Mouse (Mus musculus): ENCODE measurements at regions not wholly inside any gene's neighbourhood (a gene's known extent, or its start where the extent isn't known, plus 50 kb on each side); places are given as distances from the start of the nearest gene placed in this dataset.
"Not testable (repeated sequence)": the region's sequence is repeated elsewhere in the genome, so short reads cannot be mapped to it uniquely, and the experiment has no call there.

DNA sequence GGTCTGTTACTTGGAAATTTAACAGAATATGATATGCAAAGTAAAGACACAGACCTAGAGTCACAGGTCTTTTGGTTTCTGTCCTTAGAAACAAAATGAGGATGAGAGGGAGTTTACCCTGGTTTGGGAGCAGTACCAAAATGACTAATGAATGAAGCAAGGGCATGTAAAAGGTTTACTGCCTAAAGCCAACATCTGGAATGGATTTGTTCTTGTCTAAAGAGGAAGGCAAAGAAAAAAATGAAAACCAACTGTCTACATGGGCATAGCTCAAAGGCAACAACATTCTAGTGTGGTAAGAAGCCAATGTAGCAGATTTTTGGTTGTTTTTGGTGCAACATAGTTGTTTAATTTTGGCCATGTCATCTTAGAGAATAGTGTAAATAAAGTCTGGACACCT, 203.5 kb upstream of the Diaph2 start:
- no peak overlapping the region for H3K4me2 ChIP-seq (ENCODE audit: low read depth)
- H3K9ac ChIP-seq, result no peak overlapping the region
- no peaks in the 10 kb centered on the region for H3K36me3 ChIP-seq (ENCODE audit: insufficient read depth)
- TF ChIP-seq CTCF (IDR thresholded peaks at IDR 0.05; ENCODE audit: low read depth), result no peak
- H3K9me3 ChIP-seq (ENCODE audit: low read length), result no peaks in the 10 kb centered on the region
- no peak for DNase-seq
- H3K27ac ChIP-seq (ENCODE audit: low read depth, low read length), result no peak overlapping the region
- ATAC-seq, result no peak
- no peaks in the 10 kb centered on the region for H3K4me1 ChIP-seq (ENCODE audit: insufficient read depth)
- no peak overlapping the region for H3K4me3 ChIP-seq (ENCODE audit: low read depth, low read length)
- no peaks in the 10 kb centered on the region for H3K27me3 ChIP-seq (ENCODE audit: insufficient read depth, low read length)

DNA sequence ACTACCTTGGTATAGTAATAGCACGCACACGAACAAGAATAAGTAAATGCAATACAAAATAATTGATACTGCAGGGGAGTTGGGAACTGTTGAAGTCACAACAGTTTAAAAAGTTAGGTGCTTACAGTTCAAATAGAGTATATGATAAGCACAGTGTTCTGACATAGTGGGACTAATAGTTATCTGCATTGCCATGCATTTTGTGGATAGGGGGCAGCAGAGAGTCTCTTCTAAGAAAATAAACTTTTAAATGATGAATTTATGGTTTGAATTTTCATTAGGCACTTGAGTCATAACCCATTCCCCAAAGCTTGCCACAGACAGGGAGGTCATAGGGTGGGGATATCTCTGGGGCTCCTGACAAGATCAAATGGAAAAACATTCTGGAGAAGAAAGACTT, 201.9 kb upstream of the Diaph2 start:
- Histone ChIP-seq H3K27me3 (ENCODE audit: insufficient read depth, low read length) (no peaks in the 10 kb centered on the region), H3K36me3 (ENCODE audit: insufficient read depth) (no peaks in the 10 kb centered on the region), H3K27ac (ENCODE audit: low read depth, low read length) (no peak overlapping the region), H3K9me3 (ENCODE audit: low read length) (no peaks in the 10 kb centered on the region), H3K4me3 (ENCODE audit: low read depth, low read length) (no peak overlapping the region), H3K4me2 (ENCODE audit: low read depth) (no peak overlapping the region), H3K9ac (no peak overlapping the region), H3K4me1 (ENCODE audit: insufficient read depth) (no peaks in the 10 kb centered on the region)
- ATAC-seq (no peak), DNase-seq (no peak)
- TF ChIP-seq CTCF (IDR thresholded peaks at IDR 0.05; ENCODE audit: low read depth), result no peak
- WGBS, result 90% methylated on average over 2 of the region's 2 CpGs

DNA sequence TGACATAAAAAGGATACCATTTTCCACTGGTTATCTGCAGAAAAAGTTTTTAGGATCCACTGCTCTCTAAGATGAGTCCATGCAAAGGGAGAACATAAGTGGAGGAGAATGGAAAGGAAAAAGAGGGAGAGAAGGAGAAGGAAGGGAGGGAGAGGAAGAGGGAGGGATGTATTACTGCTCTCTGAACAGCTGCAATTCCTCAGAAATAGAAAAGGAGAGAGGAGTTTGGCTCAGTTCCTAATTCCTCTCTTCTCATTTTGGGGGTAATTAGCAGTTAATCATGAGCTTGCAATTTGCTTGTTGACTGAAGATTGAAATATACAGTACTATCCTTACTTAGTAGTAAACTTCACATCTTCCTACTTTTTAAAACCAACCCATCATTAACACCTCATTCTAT, 193.5 kb upstream of the Diaph2 start:
- Histone ChIP-seq H3K9ac (no peak overlapping the region), H3K36me3 (ENCODE audit: insufficient read depth) (no peaks in the 10 kb centered on the region), H3K27ac (ENCODE audit: low read depth, low read length) (no peak overlapping the region), H3K9me3 (ENCODE audit: low read length) (no peaks in the 10 kb centered on the region), H3K4me2 (ENCODE audit: low read depth) (no peak overlapping the region), H3K27me3 (ENCODE audit: insufficient read depth, low read length) (no peaks in the 10 kb centered on the region), H3K4me1 (ENCODE audit: insufficient read depth) (no peaks in the 10 kb centered on the region), H3K4me3 (ENCODE audit: low read depth, low read length) (no peak overlapping the region)
- ATAC-seq (peak; percentile 23; the same call in 1 of the 2 replicates), DNase-seq (no peak)
- no peak for TF ChIP-seq CTCF (IDR thresholded peaks at IDR 0.05; ENCODE audit: low read depth)

DNA sequence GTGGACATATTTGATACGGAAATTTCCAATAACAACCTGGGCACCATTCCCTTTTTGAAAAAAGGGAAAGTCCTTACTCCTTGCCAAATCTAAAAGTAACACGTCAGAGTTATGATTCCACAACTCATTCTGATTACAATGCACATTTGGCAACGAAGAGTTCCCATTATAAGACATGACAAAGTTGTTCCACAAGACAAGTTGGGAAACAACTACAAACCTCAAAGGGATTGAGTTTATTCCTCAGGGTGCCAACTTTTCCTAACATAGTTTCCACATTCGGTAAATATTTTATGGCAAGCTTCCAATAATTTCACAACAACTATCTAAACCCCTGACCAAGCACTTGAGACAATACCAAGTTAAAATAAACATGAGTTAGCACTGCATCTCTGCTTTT, 150.1 kb upstream of the Diaph2 start:
- Histone ChIP-seq H3K36me3 (ENCODE audit: insufficient read depth) (no peaks in the 10 kb centered on the region), H3K4me3 (ENCODE audit: low read depth, low read length) (no peak overlapping the region), H3K9me3 (ENCODE audit: low read length) (no peaks in the 10 kb centered on the region), H3K27ac (ENCODE audit: low read depth, low read length) (no peak overlapping the region), H3K4me2 (ENCODE audit: low read depth) (no peak overlapping the region), H3K4me1 (ENCODE audit: insufficient read depth) (no peaks in the 10 kb centered on the region), H3K27me3 (ENCODE audit: insufficient read depth, low read length) (no peaks in the 10 kb centered on the region), H3K9ac (no peak overlapping the region)
- 65% methylated on average over 4 of the region's 4 CpGs for WGBS
- no peak for DNase-seq
- no peak for TF ChIP-seq CTCF (IDR thresholded peaks at IDR 0.05; ENCODE audit: low read depth)
- no peak for ATAC-seq

DNA sequence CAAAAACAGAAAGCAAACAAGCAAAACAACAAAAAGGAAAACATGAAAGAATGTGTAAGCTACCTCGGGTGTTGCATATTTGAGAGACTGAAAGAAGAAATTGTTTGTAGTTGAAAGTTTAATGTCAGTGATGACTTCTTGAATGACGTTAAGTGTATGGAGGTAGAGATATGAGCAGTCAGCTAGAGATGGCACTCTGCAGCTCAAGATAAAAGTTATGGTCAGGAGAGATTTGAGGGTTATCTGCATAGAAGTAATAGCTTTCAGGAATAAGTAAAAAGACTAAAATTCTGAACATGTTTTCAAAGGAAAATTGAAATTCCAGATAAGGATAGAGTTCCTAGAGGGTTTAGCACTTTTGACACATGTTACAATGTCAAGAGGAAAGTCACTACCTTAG, 141.7 kb upstream of the Diaph2 start:
- TF ChIP-seq CTCF (IDR thresholded peaks at IDR 0.05; ENCODE audit: low read depth), result no peak
- WGBS, result 70% methylated on average over 2 of the region's 2 CpGs
- H3K9me3 ChIP-seq (ENCODE audit: low read length), result no peaks in the 10 kb centered on the region
- no peak overlapping the region for H3K4me2 ChIP-seq (ENCODE audit: low read depth)
- H3K4me3 ChIP-seq (ENCODE audit: low read depth, low read length), result no peak overlapping the region
- H3K27ac ChIP-seq (ENCODE audit: low read depth, low read length), result no peak overlapping the region
- DNase-seq (no peak), ATAC-seq (no peak)
- no peak overlapping the region for H3K9ac ChIP-seq
- no peaks in the 10 kb centered on the region for H3K4me1 ChIP-seq (ENCODE audit: insufficient read depth)
- H3K36me3 ChIP-seq (ENCODE audit: insufficient read depth), result no peaks in the 10 kb centered on the region
- H3K27me3 ChIP-seq (ENCODE audit: insufficient read depth, low read length), result no peaks in the 10 kb centered on the region

DNA sequence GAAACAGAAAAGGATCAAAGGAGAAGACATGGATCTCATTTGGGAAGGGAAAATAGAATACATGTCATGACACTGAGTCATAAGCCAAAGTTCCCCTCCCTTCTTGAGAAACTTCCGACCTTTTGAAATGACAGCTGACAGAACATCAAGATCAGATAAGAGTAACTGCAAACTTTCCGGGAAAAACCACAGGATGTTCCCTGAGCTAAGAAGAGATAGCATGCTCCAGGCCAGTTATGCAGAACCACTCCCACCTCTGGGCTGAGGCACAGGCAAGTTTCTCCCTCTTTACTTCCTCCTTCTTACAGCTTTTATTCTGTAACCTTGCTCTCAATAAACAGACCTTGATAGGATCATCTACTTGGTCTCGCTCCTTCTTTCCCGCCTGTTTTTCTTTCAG, 138.0 kb upstream of the Diaph2 start:
- not testable (repeated sequence) for ATAC-seq; H3K27ac ChIP-seq (ENCODE audit: low read depth, low read length); H3K4me3 ChIP-seq (ENCODE audit: low read depth, low read length); H3K36me3 ChIP-seq (ENCODE audit: insufficient read depth); DNase-seq; H3K27me3 ChIP-seq (ENCODE audit: insufficient read depth, low read length); H3K4me2 ChIP-seq (ENCODE audit: low read depth); H3K4me1 ChIP-seq (ENCODE audit: insufficient read depth); H3K9ac ChIP-seq; H3K9me3 ChIP-seq (ENCODE audit: low read length)
- WGBS, result 96% methylated on average over 4 of the region's 4 CpGs

DNA sequence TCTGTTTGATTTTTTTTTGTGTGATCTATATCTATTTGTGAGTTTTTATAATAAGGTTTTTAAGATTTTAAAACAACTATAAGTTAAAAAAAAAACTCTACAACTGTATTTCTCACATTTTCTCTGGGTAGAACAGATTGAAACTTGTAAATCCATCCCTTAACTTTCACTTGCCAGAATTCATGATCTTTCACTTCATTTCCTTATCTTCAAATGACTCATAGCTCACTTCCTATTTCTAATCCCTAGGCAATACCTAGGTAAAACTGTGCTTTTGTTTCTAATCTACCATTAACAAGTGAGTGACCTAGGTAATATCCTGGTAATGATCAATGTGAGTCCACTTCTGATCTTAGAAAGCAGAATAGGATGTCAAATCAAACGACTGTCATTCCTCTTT, 112.5 kb upstream of the Diaph2 start:
- ATAC-seq, result no peak
- Histone ChIP-seq H3K4me1 (ENCODE audit: insufficient read depth) (no peaks in the 10 kb centered on the region), H3K36me3 (ENCODE audit: insufficient read depth) (no peaks in the 10 kb centered on the region), H3K9me3 (ENCODE audit: low read length) (no peaks in the 10 kb centered on the region), H3K9ac (no peak overlapping the region), H3K27ac (ENCODE audit: low read depth, low read length) (no peak overlapping the region), H3K4me2 (ENCODE audit: low read depth) (no peak overlapping the region), H3K4me3 (ENCODE audit: low read depth, low read length) (no peak overlapping the region), H3K27me3 (ENCODE audit: insufficient read depth, low read length) (no peaks in the 10 kb centered on the region)
- TF ChIP-seq CTCF (IDR thresholded peaks at IDR 0.05; ENCODE audit: low read depth), result no peak
- DNase-seq, result no peak
- 48% methylated on average over 1 of the region's 1 CpGs for WGBS

DNA sequence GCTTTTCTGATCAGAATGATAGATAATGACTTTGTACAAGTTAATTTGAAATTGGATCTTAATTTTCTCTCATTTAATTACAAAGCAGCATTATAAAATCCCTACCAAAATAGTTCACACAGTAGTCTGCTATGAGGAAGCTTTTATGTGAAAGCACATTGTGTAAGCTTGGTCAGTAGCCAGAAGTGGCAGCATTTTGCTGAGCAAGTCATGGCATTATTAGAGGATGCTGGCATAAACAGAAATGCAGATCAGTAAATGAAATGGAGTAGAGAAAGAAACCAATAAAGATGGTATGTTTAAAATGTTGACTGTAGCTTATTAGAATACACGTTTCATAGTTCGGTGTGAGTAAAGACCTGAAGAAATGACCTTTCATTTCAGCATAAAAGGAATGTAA, 104.4 kb upstream of the Diaph2 start:
- Histone ChIP-seq H3K9ac (no peak overlapping the region), H3K27ac (ENCODE audit: low read depth, low read length) (no peak overlapping the region), H3K36me3 (ENCODE audit: insufficient read depth) (no peaks in the 10 kb centered on the region), H3K4me3 (ENCODE audit: low read depth, low read length) (no peak overlapping the region), H3K4me1 (ENCODE audit: insufficient read depth) (no peaks in the 10 kb centered on the region), H3K9me3 (ENCODE audit: low read length) (no peaks in the 10 kb centered on the region), H3K4me2 (ENCODE audit: low read depth) (no peak overlapping the region), H3K27me3 (ENCODE audit: insufficient read depth, low read length) (no peaks in the 10 kb centered on the region)
- DNase-seq (peak; percentile 12), ATAC-seq (no peak)
- TF ChIP-seq CTCF (IDR thresholded peaks at IDR 0.05; ENCODE audit: low read depth), result no peak
- 44% methylated on average over 2 of the region's 2 CpGs for WGBS
